Mouse (Mus musculus): ENCODE measurements at regions not wholly inside any gene's neighbourhood (a gene's known extent, or its start where the extent isn't known, plus 50 kb on each side); places are given as distances from the start of the nearest gene placed in this dataset.

DNA sequence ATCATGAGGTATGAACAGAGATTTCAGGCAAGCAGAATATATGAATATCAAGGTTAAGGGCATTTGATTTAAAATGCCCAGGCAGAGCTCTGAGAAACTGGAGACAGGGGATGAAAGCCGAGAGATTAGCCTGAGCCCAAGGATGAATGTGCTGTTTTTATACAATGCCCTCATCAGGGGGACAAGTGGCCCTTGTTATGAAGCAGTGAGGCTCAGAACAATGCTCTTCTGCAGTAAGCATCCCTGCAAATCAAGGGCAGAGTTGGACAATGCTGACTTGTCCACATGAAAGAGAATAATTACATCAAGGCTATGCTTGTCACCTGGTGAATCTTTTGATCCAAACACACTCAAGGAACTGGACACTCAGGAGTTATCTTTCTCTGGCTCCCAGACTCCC is 348.1 kb upstream of the Adgra3 start:
- TF ChIP-seq CTCF (IDR thresholded peaks at IDR 0.05) (no peak), EP300 (IDR thresholded peaks at IDR 0.05) (no peak)
